10 mouse cellular contexts compared by ENCODE assay signal in genomic region chr2:168518256-168518659, GRCm38 (mm10).
DNase-seq lines count a peak whose midpoint lies in the region; ATAC-seq and TF ChIP-seq lines count a peak whose summit lies in the region.
"Had no signal": no experiment of that assay in that cellular context is flagged by ENCODE, and none has a peak within 500 bp of the region (broad histone marks: within the 10 kb centered on the region; RNA-seq: fewer than 3 reads in every experiment).

No protein-coding gene starts in this region.

- H3K9ac ChIP-seq in midbrain, postnatal 0 days (replicated peaks; ENCODE audit: low read length, poor library complexity, severe bottlenecking) = no peak overlapping the region
- H3K9ac ChIP-seq in midbrain, embryonic 13.5 days (replicated peaks) = no peak overlapping the region

- 0 out of 2 replicates have a peak, but pooled peaks cover 2% of the 10 kb centered on the region for H3K4me1 ChIP-seq in cerebellum, adult 2 months (ENCODE audit: control insufficient read depth, insufficient read depth, low read length)
- no peaks in the 10 kb centered on the region for H3K4me1 ChIP-seq in midbrain, postnatal 0 days (ENCODE audit: insufficient read depth, low read length)
- H3K4me1 ChIP-seq in midbrain, embryonic 13.5 days (replicated peaks) = no peaks in the 10 kb centered on the region

- H3K9me3 ChIP-seq in midbrain, postnatal 0 days (ENCODE audit: low read length) = no peaks in the 10 kb centered on the region
- H3K9me3 ChIP-seq in midbrain, embryonic 13.5 days = no peaks in the 10 kb centered on the region

- no peak for TF ChIP-seq CTCF in cerebellum, adult 2 months (IDR thresholded peaks at IDR 0.05; ENCODE audit: borderline replicate concordance, insufficient read depth, low read depth, low read length)
- TF ChIP-seq CTCF in midbrain, postnatal 0 days (IDR thresholded peaks at IDR 0.05) = no peak

- H3K4me3 ChIP-seq in cerebellum, adult 2 months (replicated peaks; ENCODE audit: insufficient read depth, low read depth, low read length) = no peak overlapping the region
- H3K4me3 ChIP-seq in midbrain, postnatal 0 days (ENCODE audit: low read depth, low read length) = no peak overlapping the region
- H3K4me3 ChIP-seq in midbrain, embryonic 13.5 days (replicated peaks) = no peak overlapping the region

- no peaks in the 10 kb centered on the region for H3K36me3 ChIP-seq in midbrain, postnatal 0 days (ENCODE audit: insufficient read depth, low read length)
- H3K36me3 ChIP-seq in midbrain, embryonic 13.5 days = no peaks in the 10 kb centered on the region

- no peak overlapping the region for H3K27ac ChIP-seq in cerebellum, adult 2 months (ENCODE audit: insufficient read depth, low read length)
- no peak overlapping the region for H3K27ac ChIP-seq in midbrain, postnatal 0 days (ENCODE audit: low read depth, low read length)
- no peak overlapping the region for H3K27ac ChIP-seq in midbrain, embryonic 13.5 days
- H3K27ac ChIP-seq: macrophage had no signal

- WGBS in cerebellum, adult 2 months = 13% methylated on average over 15 of the region's 15 CpGs
- 63% methylated on average over 15 of the region's 15 CpGs for WGBS in midbrain, postnatal 0 days
- 78% methylated on average over 15 of the region's 15 CpGs for WGBS in midbrain, embryonic 13.5 days

- no peaks in the 10 kb centered on the region for H3K27me3 ChIP-seq in cerebellum, adult 2 months (ENCODE audit: control insufficient read depth, insufficient read depth, low read length)
- H3K27me3 ChIP-seq in midbrain, postnatal 0 days (ENCODE audit: insufficient read depth, low read length) = no peaks in the 10 kb centered on the region
- H3K27me3 ChIP-seq in midbrain, embryonic 13.5 days = no peaks in the 10 kb centered on the region

- no peak for TF ChIP-seq POLR2A in cerebellum, adult 2 months (IDR thresholded peaks at IDR 0.05; ENCODE audit: borderline replicate concordance, insufficient read depth, low read length)

- ATAC-seq in midbrain, postnatal 0 days (ENCODE audit: low FRiP score) = no peak
- no peak for ATAC-seq in midbrain, embryonic 13.5 days
- ATAC-seq: activated CD4-positive, CD25-positive, alpha-beta regulatory T cell, adult 4 months had no signal

- peak; percentile 25 to 61 for DNase-seq in cerebellum, adult 2 months
- DNase-seq in cerebellum, adult 8-10 months = no peak
- DNase-seq in midbrain, postnatal 0 days (ENCODE audit: low spot score) = peak; percentile 25
- DNase-seq in heart, adult 8-10 months (ENCODE audit: low spot score) = peak; percentile 81
- peak; percentile 53 for DNase-seq in testis, postnatal 14 days (ENCODE audit: low spot score)
- DNase-seq in spleen, postnatal 36 days (ENCODE audit: low spot score in 2 of 2) = no peak
- DNase-seq in right cerebral cortex, postnatal 36 days (ENCODE audit: low spot score in 2 of 2) = no peak

- H3K4me2 ChIP-seq in midbrain, postnatal 0 days (ENCODE audit: low read depth, low read length, poor library complexity, severe bottlenecking) = no peak overlapping the region
- no peak overlapping the region for H3K4me2 ChIP-seq in midbrain, embryonic 13.5 days (replicated peaks)

Comparison
In these comparisons a context has a peak if more than half of its experiments do, and no peak if none do; other contexts are left out.
1. DNase-seq: peak in cerebellum, adult 2 months (2 of 2), midbrain, postnatal 0 days (single experiment), heart, adult 8-10 months (single experiment) and testis, postnatal 14 days (single experiment); none in cerebellum, adult 8-10 months (single experiment), spleen, postnatal 36 days (0 of 2) and right cerebral cortex, postnatal 36 days (0 of 2).